Mouse (Mus musculus): ENCODE measurements around the gene Oxa1l.

DNA sequence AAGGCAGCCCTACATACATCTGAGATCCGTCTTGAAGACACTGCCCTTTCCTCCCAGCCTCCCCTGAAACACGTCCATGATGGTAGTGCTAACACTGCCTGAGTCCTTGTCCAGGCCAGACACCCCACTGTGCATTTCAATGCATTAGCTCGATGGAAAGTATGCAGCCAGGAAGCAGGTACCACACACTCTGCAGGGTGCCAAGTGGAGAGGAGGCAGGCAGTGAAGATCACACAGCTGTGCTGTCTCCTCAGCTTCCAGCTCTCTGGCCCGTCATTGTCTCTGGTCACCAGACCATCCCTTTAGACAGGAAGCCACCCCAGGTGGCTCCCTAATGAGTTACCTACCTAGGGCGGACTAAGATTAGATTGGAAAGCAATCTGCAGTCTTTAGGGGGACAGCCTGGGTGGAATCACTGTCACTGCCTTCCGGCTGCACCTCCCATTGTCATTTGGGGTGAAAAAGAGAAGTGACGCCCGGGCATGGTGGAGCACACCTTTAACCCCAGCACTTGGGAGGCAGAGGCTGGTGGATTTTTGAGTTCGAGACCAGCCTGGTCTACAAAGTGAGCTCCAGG, 51.5 kb downstream of the Oxa1l start:
- no peak for TF ChIP-seq CTCF (IDR thresholded peaks at IDR 0.05; ENCODE audit: extremely low read depth, insufficient read length, insufficient replicate concordance, low read depth, low read length)
- no peak for TF ChIP-seq POLR2A (IDR thresholded peaks at IDR 0.05; ENCODE audit: low read depth, low read length)

All from small intestine, adult 2 months (tissue).